30 mouse cellular contexts compared by ENCODE assay signal in the genomic region with DNA sequence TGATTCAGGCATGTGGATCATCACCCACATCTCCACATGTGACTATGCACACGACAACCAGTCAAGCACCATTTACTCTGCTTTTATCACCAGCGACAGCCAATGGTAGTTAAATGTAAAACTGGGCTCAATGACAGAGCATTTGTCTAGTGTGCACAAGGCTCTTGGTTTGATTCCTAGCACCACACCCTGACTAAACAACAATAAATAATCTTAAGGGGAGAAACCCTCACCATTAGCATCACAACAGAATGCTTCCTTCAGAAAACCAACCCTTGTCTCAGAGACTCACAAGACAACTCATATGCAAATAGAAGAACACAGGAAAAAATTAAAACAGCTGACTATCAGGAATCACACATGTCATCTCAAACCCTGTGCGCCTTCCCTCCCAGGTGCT. TPM values are rescaled to one million over a fixed set of nuclear protein-coding genes. Genes with fewer than 3 reads are reported as not detected.
DNase-seq lines count a peak whose midpoint lies in the region; ATAC-seq lines count a peak whose summit lies in the region.
"Had no signal": no experiment of that assay in that cellular context is flagged by ENCODE, and none has a peak within 500 bp of the region (broad histone marks: within the 10 kb centered on the region; RNA-seq: fewer than 3 reads in every experiment).

No protein-coding gene starts in this region.

- no peaks in the 10 kb centered on the region for H3K4me1 ChIP-seq in forebrain, embryonic 12.5 days

- peak; percentile 2 for DNase-seq in heart, adult 11 months
- DNase-seq in heart, postnatal 10 days: no peak
- DNase-seq in ES-CJ7 (ENCODE audit: low read depth, low spot score) (peak; percentile 70), R1 (ENCODE audit: low read depth, low spot score) (peak; percentile 80), ZHBTc4 (ENCODE audit: low read depth, low spot score) (peak; percentile 69)
- no peak for DNase-seq in kidney, postnatal 36 days
- DNase-seq in thymus, postnatal 0 days (ENCODE audit: low spot score): no peak
- DNase-seq: adrenal gland, adult 2 months; adrenal gland, adult 8-10 months; adrenal gland, postnatal 10 days; adrenal gland, postnatal 14 days; adrenal gland, postnatal 25 days; adrenal gland, postnatal 36 days; B cell, adult 2 months; cerebellum, adult 11 months; cerebellum, adult 11-12 months; cerebellum, adult 18-20 months; cerebellum, adult 2 months; cerebellum, adult 8-10 months had no signal

- no peak overlapping the region for H3K4me2 ChIP-seq in forebrain, embryonic 12.5 days

- no peak overlapping the region for H3K9ac ChIP-seq in forebrain, embryonic 12.5 days

- peaks cover 48% of the 10 kb centered on the region for H3K36me3 ChIP-seq in forebrain, embryonic 12.5 days (replicated peaks)

- H3K4me3 ChIP-seq in forebrain, embryonic 12.5 days (replicated peaks): no peak overlapping the region

- WGBS in forebrain, embryonic 12.5 days: 95% methylated on average over 3 of the region's 3 CpGs

- no peaks in the 10 kb centered on the region for H3K9me3 ChIP-seq in forebrain, embryonic 12.5 days
- H3K9me3 ChIP-seq: G1E had no signal

- ATAC-seq in forebrain, embryonic 12.5 days (ENCODE audit: low FRiP score): no peak
- ATAC-seq: activated CD4-positive, CD25-positive, alpha-beta regulatory T cell, adult 4 months; CD4-positive, CD25-positive, alpha-beta regulatory T cell, adult 4 months; Patski had no signal

- intact Hi-C loops in heart, postnatal 10 days (cut with DNase I): loop anchor here (5.0 kb wide), 1 partner anchor 118 kb away; no protein-coding TSS in a partner anchor

- H3K27ac ChIP-seq in forebrain, embryonic 12.5 days: no peak overlapping the region

- no peaks in the 10 kb centered on the region for H3K27me3 ChIP-seq in forebrain, embryonic 12.5 days
- H3K27me3 ChIP-seq: CH12.LX, Patski had no signal

RNA-seq across cellular contexts. Expression of gene Flvcr1, which starts 11.7 kb away (rescaled TPM):
- 10 to 100 TPM in 1 of 2 experiments, 1 to 10 TPM in 1; 8.8 to 10.3 TPM for total RNA-seq in heart, postnatal 10 days (2021)
- polyA plus RNA-seq in forebrain, embryonic 12.5 days (2016; fragmentation: Nextera tagmentation; extraction: Ambion mirVana): 9.7 and 11.5 TPM in 2 replicates
- 9.3 and 13.5 TPM in 2 replicates for polyA plus RNA-seq in thymus, postnatal 0 days (2015; fragmentation: Nextera tagmentation; extraction: Ambion mirVana)

RNA-seq across cellular contexts. Expression of gene Spata45, which starts 22.2 kb away (rescaled TPM):
- total RNA-seq in heart, postnatal 10 days (2021): not detected
- polyA plus RNA-seq in forebrain, embryonic 12.5 days (2016; fragmentation: Nextera tagmentation; extraction: Ambion mirVana): not detected in 2 replicates
- polyA plus RNA-seq in thymus, postnatal 0 days (2015; fragmentation: Nextera tagmentation; extraction: Ambion mirVana): not detected in 2 replicates
- total RNA-seq: adrenal gland, adult 18-20 months; adrenal gland, adult 2 months; adrenal gland, adult 8-10 months; adrenal gland, postnatal 10 days; adrenal gland, postnatal 14 days; adrenal gland, postnatal 25 days; adrenal gland, postnatal 36 days; adrenal gland, postnatal 4 days; CH12.LX; G1E; MEL had no signal
- polyA plus RNA-seq: activated CD4-positive, CD25-positive, alpha-beta regulatory T cell, adult 4 months; adrenal gland, adult 2 months; brain, embryonic 14.5 days; C2C12; CD4-positive, CD25-positive, alpha-beta regulatory T cell, adult 4 months; cerebellum, adult 2 months; G1E; Patski had no signal

RNA-seq across cellular contexts. Expression of gene Vash2, which starts 35.2 kb away (rescaled TPM):
- total RNA-seq in heart, postnatal 10 days (2021): 1 to 10 TPM; 6.3 to 7.5 TPM
- 65.0 and 65.5 TPM in 2 replicates for polyA plus RNA-seq in forebrain, embryonic 12.5 days (2016; fragmentation: Nextera tagmentation; extraction: Ambion mirVana)
- polyA plus RNA-seq in thymus, postnatal 0 days (2015; fragmentation: Nextera tagmentation; extraction: Ambion mirVana): 7.4 and 8.9 TPM in 2 replicates
- polyA plus RNA-seq: G1E had no signal

RNA-seq across cellular contexts. Expression of gene Tatdn3, which starts 48.5 kb away (rescaled TPM):
- total RNA-seq in heart, postnatal 10 days (2021): 10 to 100 TPM; 20.6 to 26.8 TPM
- polyA plus RNA-seq in forebrain, embryonic 12.5 days (2016; fragmentation: Nextera tagmentation; extraction: Ambion mirVana): 11.9 and 15.3 TPM in 2 replicates
- 12.0 and 14.0 TPM in 2 replicates for polyA plus RNA-seq in thymus, postnatal 0 days (2015; fragmentation: Nextera tagmentation; extraction: Ambion mirVana)

RNA-seq across cellular contexts. Expression of gene Nsl1, which starts 48.5 kb away (rescaled TPM):
- 1 to 10 TPM; 2.3 to 2.7 TPM for total RNA-seq in heart, postnatal 10 days (2021)
- polyA plus RNA-seq in forebrain, embryonic 12.5 days (2016; fragmentation: Nextera tagmentation; extraction: Ambion mirVana): 26.4 and 28.1 TPM in 2 replicates
- polyA plus RNA-seq in thymus, postnatal 0 days (2015; fragmentation: Nextera tagmentation; extraction: Ambion mirVana): 20.3 and 20.4 TPM in 2 replicates

Comparison
In these comparisons a context has a peak if more than half of its experiments do, and no peak if none do; other contexts are left out.
1. DNase-seq: peak in heart, adult 11 months (single experiment), ES-CJ7 (single experiment), R1 (single experiment) and ZHBTc4 (single experiment); none in heart, postnatal 10 days (0 of 2), kidney, postnatal 36 days (0 of 2) and thymus, postnatal 0 days (single experiment).